Mouse (Mus musculus): ENCODE measurements around the gene Rerg.

DNA sequence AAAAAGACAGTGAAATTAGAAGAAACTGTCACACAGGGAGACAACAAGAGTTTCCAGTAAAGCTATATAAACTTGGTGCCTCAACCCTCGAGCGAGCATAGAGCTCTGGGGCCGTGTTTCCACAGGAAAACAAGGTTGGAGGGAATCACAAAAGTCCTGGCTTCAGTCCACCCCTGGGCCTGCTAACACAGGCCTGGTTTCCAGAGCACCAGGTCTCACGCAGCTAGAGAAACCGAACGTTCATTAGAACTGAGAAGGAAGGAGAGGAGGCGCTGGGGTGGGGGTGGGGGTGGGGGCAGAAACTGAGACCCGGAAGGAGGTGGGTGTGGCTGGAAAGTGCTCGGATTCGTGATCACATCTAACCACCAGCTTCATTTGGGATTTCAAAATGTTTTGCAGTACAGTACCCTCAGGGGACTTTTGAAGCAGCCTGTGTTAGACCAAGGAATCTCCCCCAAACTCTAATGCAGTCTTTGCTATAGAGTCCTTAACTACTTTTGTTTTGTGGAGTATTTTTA, 67.6 kb downstream of the Rerg start:
- TF ChIP-seq POLR2A (IDR thresholded peaks at IDR 0.05; ENCODE audit: borderline replicate concordance, low read depth, low read length), result no peak
- no peak for TF ChIP-seq CTCF (IDR thresholded peaks at IDR 0.05; ENCODE audit: low read depth, low read length)

Data from bone marrow macrophage, adult 2 months (primary cell).